Mouse (Mus musculus) thymus, postnatal 25 days (tissue): ENCODE measurements around the gene Arap1.

Experiments
- DNase-seq: peaks from one replicate; pipeline ENCODE4 v3.0.0; 2022

Gene Arap1

GRCm38 (mm10) chr7:101453296-101453695 lies 105.4 kb downstream of the Arap1 start:
- no peak for DNase-seq

- no peak for DNase-seq
These were observed 105.9 kb downstream of the Arap1 start for GRCm38 (mm10) chr7:101453725-101454124.

GRCm38 (mm10) chr7:101454479-101454878 lies 106.6 kb downstream of the Arap1 start:
- no peak for DNase-seq

- DNase-seq = no peak
These were observed 107.3 kb downstream of the Arap1 start for GRCm38 (mm10) chr7:101455141-101455540.

- DNase-seq = no peak
These were observed 108.5 kb downstream of the Arap1 start for GRCm38 (mm10) chr7:101456318-101456717.

- DNase-seq = no peak
These were observed 108.9 kb downstream of the Arap1 start for GRCm38 (mm10) chr7:101456789-101457188.

GRCm38 (mm10) chr7:101457283-101457682 lies 109.4 kb downstream of the Arap1 start:
- no peak for DNase-seq

- DNase-seq = peak; percentile 26
These were observed 109.9 kb downstream of the Arap1 start for GRCm38 (mm10) chr7:101457801-101458200.

GRCm38 (mm10) chr7:101458278-101458781 lies 110.5 kb downstream of the Arap1 start:
- DNase-seq = no peak

- no peak for DNase-seq
These were observed 111.5 kb downstream of the Arap1 start for GRCm38 (mm10) chr7:101459305-101459813.

GRCm38 (mm10) chr7:101459923-101460607 lies 112.2 kb downstream of the Arap1 start:
- no peak for DNase-seq

- DNase-seq = no peak
These were observed 112.7 kb downstream of the Arap1 start for GRCm38 (mm10) chr7:101460608-101460957.

- no peak for DNase-seq
These were observed 113.7 kb downstream of the Arap1 start for GRCm38 (mm10) chr7:101461571-101461970.
